Mouse (Mus musculus) left cerebral cortex, postnatal 4 days (tissue): ENCODE results near the gene Ugt2b37. TPM values are rescaled to one million over a fixed set of nuclear protein-coding genes. Genes with fewer than 3 reads are reported as not detected.
"Not testable (repeated sequence)": the region's sequence is repeated elsewhere in the genome, so short reads cannot be mapped to it uniquely, and the experiment has no call there.

ENCODE experiments used
- DNase-seq: peaks from one replicate; pipeline ENCODE4 v3.0.0-alpha.2; 2022
- intact Hi-C: fragments of 180-260 bp; cut with DNase I; formaldehyde crosslinking; loops from one replicate; pipeline ENCODE4 v1.15.1; 2025
- total RNA-seq, 2 experiments: library from RNA; stranded (reverse); gene quantifications; 2 replicates each; pipeline ENCODE4 v1.2.3; 2021

Ugt2b37 gene
- total RNA-seq = not detected

GRCm38 (mm10) chr5:87254676-87255075 is at the start of gene Ugt2b37:
Gene Ugt2b37, minus strand, starts transcription at chr5:87254804.
- intact Hi-C loops, DNase-seq: not testable (repeated sequence)

- DNase-seq, intact Hi-C loops: not testable (repeated sequence)
Observed at GRCm38 (mm10) chr5:87286180-87286579, 31.6 kb upstream of the Ugt2b37 start.

DNA sequence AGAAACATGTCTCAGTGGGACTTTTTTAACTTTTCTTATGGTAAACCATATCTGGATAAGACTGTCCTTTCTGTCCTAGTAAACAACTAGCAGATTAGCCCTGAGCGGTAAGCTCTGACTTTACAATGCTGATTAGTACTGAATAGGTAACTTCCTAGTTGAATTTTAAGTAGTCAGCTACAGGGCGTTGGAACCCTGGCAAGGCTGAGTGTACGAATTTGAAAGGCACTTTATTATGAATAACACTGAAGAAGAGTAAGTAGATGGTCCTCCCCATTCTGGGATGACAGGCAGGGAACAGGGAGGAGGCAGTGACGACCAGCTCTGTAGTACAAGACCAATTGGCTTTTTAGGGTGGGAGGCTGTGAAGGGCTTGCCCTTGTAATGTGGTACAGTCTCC is 21.4 kb upstream of the Ugt2b37 start:
- intact Hi-C loops, DNase-seq: not testable (repeated sequence)

DNA sequence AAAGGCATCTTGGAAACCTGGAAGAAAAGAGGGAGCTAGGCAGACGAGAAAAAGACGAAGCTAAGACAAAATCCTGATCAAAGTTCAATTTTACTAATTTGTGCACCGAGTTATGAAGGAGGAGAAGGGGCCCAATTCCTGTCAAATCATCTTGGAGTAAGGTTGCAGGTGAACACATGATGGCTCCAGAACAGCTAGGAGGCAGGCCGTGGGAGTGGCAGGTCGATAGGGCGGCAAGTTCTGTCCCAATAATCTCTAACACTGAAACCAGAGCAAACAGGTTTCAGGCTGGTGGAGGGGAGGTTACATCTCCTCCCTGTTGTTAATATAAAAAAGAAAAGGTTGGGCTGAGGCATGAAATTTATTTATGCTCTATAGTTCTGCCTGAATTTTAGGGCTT is 21.0 kb upstream of the Ugt2b37 start:
- intact Hi-C loops = no loop called here
- no peak for DNase-seq

DNA sequence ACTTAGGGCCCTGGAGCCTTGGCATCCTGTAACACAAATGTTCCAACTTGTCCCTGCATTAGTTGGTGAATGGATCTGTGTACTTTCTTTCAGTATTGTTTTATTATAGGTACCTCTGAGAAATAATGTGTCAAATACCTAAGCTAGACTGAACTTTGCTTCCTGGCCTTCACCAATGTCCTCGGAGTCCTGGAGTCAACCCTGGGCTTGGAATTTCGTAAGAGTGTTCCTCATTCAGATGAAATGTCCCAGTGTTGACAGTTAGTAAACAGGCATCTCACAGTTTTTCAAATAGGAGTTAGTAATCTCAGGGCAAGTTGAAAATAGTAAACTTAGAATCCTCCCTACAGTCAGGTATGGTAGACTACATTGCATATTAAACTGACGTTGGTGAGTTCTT is 1.2 kb upstream of the Ugt2b37 start:
- intact Hi-C loops = no loop called here
- DNase-seq = no peak

- intact Hi-C loops, DNase-seq: not testable (repeated sequence)
Observed at GRCm38 (mm10) chr5:87242140-87242539, 12.5 kb downstream of the Ugt2b37 start.

DNA sequence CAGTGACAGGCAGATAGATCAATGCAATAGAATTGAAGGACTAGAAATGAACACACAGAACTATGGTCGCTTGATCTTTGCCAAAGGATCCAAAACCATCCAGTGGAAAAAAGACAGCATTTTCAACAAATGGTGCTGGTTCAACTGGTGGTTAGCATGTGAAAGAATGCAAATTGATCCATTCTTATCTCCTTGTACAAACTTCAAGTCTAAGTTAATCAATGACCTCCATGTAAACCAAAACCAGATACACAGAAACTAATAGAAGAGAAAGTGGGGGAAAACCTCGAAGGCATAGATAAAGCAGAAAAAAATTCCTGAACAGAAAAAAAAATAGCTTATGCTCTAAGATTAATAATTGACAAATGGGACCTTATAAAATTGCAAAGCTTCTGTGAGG is 58.2 kb downstream of the Ugt2b37 start:
- DNase-seq, intact Hi-C loops: not testable (repeated sequence)

Other genes with a start within 250 kb of the Ugt2b37 start
- gene Ugt2b36, start 162.2 kb downstream of the Ugt2b37 start, total RNA-seq = not detected
- gene Ugt2b5, start 114.5 kb downstream of the Ugt2b37 start, total RNA-seq = not detected
- gene Ugt2a3, start 82.4 kb upstream of the Ugt2b37 start, total RNA-seq = not detected
- gene Ugt2b38, start 169.4 kb upstream of the Ugt2b37 start, total RNA-seq = not detected
- not detected for gene Ugt2a2, start 227.5 kb upstream of the Ugt2b37 start, total RNA-seq
- gene Gm43638, start 232.0 kb upstream of the Ugt2b37 start, total RNA-seq = not detected
- gene Ugt2a1, start 236.1 kb upstream of the Ugt2b37 start, total RNA-seq = not detected